Mouse (Mus musculus) limb, embryonic 14.5 days (tissue): Measurements from ENCODE around the gene Anp32e. TPM values are rescaled to one million over a fixed set of nuclear protein-coding genes. Genes with fewer than 3 reads are reported as not detected.

ENCODE experiments used
- ATAC-seq: fragments of 200-750 bp; cut with Nextera tagmentation; 2 replicates; pipeline ENCODE4 v1.8.0; 2017; ENCODE audit warnings: low read depth, moderate number of reproducible peaks, moderate TSS enrichment; ENCODE audit not compliant: low FRiP score
- DNase-seq: peaks from one replicate; pipeline ENCODE4 v3.0.0-alpha.2; 2015; ENCODE audit warnings: low spot score
- H3K27ac ChIP-seq: fragments of 300-500 bp; sonication (generic); replicated peaks from 2 replicates; pipeline ENCODE4 v1.5.1; 2014; ENCODE audit warnings: low read depth, mild to moderate bottlenecking, low read length, moderate library complexity, mixed read lengths
- H3K27me3 ChIP-seq: fragments of 300-500 bp; sonication (generic); 2 replicates; pipeline ENCODE4 v1.6.1; 2014; ENCODE audit warnings: low read length, mixed read lengths; ENCODE audit not compliant: control insufficient read depth, insufficient read depth
- H3K36me3 ChIP-seq: fragments of 300-500 bp; sonication (generic); 2 replicates; pipeline ENCODE4 v1.6.1; 2014; ENCODE audit warnings: mild to moderate bottlenecking, low read length, moderate library complexity, mixed read lengths; ENCODE audit not compliant: control insufficient read depth, insufficient read depth
- H3K4me1 ChIP-seq: fragments of 300-500 bp; sonication (generic); 2 replicates; pipeline ENCODE4 v1.6.1; 2014; ENCODE audit warnings: antibody characterized with exemption, low read length, mixed read lengths; ENCODE audit not compliant: control insufficient read depth, insufficient read depth
- H3K4me2 ChIP-seq: fragments of 300-500 bp; sonication (generic); replicated peaks from 2 replicates; pipeline ENCODE4 v1.6.1; 2014; ENCODE audit warnings: low read depth, mild to moderate bottlenecking, low read length, moderate library complexity; ENCODE audit not compliant: severe bottlenecking
- H3K4me3 ChIP-seq: fragments of 300-500 bp; sonication (generic); replicated peaks from 2 replicates; pipeline ENCODE4 v1.5.1; 2014; ENCODE audit warnings: low read length
- H3K9ac ChIP-seq: fragments of 300-500 bp; sonication (generic); 2 replicates; pipeline ENCODE4 v1.6.1; 2014; ENCODE audit warnings: mild to moderate bottlenecking, low read depth, low read length, moderate library complexity; ENCODE audit not compliant: severe bottlenecking
- H3K9me3 ChIP-seq: fragments of 300-500 bp; sonication (generic); 2 replicates; pipeline ENCODE4 v1.6.1; 2016; ENCODE audit warnings: low read length; ENCODE audit not compliant: control insufficient read depth
- POLR2A ChIP-seq: fragments of 200-500 bp; IDR thresholded peaks from 2 replicates; pipeline ENCODE4 v1.8.0; 2012; ENCODE audit warnings: inconsistent platforms, mild to moderate bottlenecking, moderate library complexity, borderline replicate concordance; ENCODE audit not compliant: insufficient read depth, insufficient read length; ENCODE audit errors: extremely low read depth
- WGBS: fragments of 180-500 bp; shearing (Covaris S2); extraction: QIAGEN DNeasy Blood & Tissue Kit; methylation state at CpG from one replicate; pipeline ENCODE4 v1.1.7; 2014; 5-methylcytosine and 5-hydroxymethylcytosine counted together
- polyA plus RNA-seq, 2 experiments: library from polyadenylated mRNA; depleted of rRNA in 1 of 2; stranded (reverse) in 1 of 2; unstranded in 1 of 2; fragments of >200 nt; fragmentation: Nextera tagmentation in 1 of 2; extraction: Ambion mirVana in 1 of 2; gene quantifications; 2 replicates each; pipeline versions ENCODE4 v1.2.1 to v1.2.3; 2012 to 2014

The Anp32e gene
- polyA plus RNA-seq, 2 experiments = 55.0 to 137 TPM

DNA sequence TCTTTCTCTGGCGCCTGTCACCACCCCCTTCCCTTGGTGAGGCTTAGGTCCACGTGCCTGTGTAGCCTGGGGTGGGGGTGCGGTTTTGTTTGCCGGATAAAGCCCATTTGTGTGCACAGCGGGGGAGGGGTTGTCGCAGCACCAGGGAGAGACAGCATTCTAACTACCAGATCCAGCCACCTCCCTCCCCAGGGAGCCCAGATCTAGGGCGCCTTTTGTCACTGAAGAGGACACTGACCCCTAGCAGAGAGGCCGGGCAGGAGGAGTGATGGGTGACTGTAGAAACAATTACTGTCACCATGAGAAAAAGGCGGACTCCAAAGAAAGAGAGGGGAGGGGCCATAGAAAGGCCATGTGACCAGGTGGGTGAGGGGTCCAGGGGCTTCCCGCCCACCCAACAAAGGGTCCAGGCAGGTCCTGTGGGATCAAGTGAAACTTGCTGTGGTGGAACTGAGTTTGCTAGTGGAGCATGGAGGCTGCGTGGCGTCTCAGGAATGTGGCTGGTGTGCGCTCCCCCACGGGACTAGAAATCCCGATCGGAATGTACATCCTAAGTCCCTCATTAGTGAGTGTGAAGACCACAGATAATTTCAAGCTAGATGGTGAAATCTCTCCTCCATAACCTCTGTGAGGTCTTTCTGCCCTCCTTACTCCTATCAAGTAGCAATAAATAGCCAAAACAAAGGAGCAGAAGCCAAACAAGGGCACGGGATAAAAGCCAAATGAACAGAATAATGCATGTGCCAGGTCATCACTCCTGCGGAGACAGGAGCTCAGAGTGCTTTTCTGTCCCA, 23.7 kb upstream of the Anp32e start:
- Histone ChIP-seq H3K4me1 (peaks cover 26% of the 10 kb centered on the region), H3K4me2 (peak overlapping the region; percentile 89), H3K27ac (no peak overlapping the region), H3K27me3 (no peaks in the 10 kb centered on the region), H3K4me3 (peak overlapping the region; percentile 39), H3K36me3 (no peaks in the 10 kb centered on the region), H3K9ac (peak overlapping the region; percentile 51), H3K9me3 (no peaks in the 10 kb centered on the region)
- ATAC-seq (0 out of 2 replicates have a peak, but pooled peaks have one; percentile 21), DNase-seq (peak; percentile 10)
- TF ChIP-seq POLR2A = no peak
- under 1% methylated on average over 18 of the region's 18 CpGs for WGBS

DNA sequence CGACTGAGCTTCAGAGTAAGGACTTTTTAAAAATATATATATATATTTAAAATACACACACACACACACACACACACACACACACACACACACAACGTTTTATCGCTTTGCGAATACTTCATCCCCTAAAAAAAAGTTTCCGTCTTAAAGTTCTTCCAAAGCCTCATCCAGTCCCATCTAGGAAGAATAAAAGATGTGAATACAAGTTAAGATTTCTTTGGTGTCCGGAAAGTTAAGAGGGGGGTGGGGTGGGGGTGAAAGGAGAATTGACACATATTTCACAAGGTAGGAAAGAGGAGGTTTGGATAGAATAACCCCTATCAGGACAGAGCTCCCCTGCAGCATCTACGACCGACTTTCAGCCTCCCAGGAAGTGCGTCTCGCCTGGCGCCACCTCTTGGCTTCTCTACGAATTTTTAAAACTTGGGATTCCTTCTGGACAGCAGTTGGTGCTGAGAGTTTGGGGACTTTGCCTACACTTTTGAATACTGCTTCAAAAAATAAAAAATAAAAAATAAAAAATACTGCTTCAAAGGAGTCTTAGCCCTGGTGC, 23.0 kb upstream of the Anp32e start:
- H3K4me2 ChIP-seq = peak overlapping the region; percentile 89
- DNase-seq (peak; percentile 74), ATAC-seq (peak; percentile 38; the same call in 1 of the 2 replicates)
- whole genome bisulfite sequencing = under 1% methylated on average over 12 of the region's 12 CpGs
- peaks cover 26% of the 10 kb centered on the region for H3K4me1 ChIP-seq
- no peaks in the 10 kb centered on the region for H3K9me3 ChIP-seq
- H3K9ac ChIP-seq = peak overlapping the region; percentile 51
- H3K36me3 ChIP-seq = no peaks in the 10 kb centered on the region
- no peak for TF ChIP-seq POLR2A
- no peaks in the 10 kb centered on the region for H3K27me3 ChIP-seq
- peak overlapping the region; percentile 39 for H3K4me3 ChIP-seq
- no peak overlapping the region for H3K27ac ChIP-seq

GRCm38 (mm10) chr3:95906860-95907259, 22.2 kb upstream of the Anp32e start:
- H3K27ac ChIP-seq = no peak overlapping the region

DNA sequence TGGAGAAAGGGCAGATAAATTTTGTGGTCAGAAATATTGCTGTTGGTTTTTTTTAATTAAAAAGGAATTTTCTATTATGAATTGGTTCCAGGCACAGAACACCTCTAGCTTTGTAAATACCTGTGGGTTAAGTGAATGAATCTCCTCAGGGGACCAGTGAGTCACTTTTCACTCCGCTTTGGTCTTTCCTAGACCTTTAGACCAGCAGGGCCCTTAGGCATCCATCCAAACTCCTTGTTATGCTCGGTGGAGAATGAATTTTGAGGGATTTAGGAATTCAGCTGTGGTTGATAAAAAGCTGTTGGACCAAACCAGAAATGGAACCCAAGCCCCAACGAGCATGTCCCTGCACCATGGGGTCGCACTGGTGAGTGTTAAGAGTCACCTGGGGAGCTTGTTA, 21.4 kb upstream of the Anp32e start:
- Histone ChIP-seq H3K27me3 (no peaks in the 10 kb centered on the region), H3K4me2 (no peak overlapping the region), H3K4me3 (no peak overlapping the region), H3K9ac (no peak overlapping the region), H3K4me1 (peaks cover 16% of the 10 kb centered on the region), H3K36me3 (no peaks in the 10 kb centered on the region), H3K9me3 (no peaks in the 10 kb centered on the region), H3K27ac (no peak overlapping the region)
- 35% methylated on average over 4 of the region's 4 CpGs for WGBS
- ATAC-seq (no peak), DNase-seq (peak; percentile 23)
- no peak for TF ChIP-seq POLR2A

More at GRCm38 (mm10) chr3:95906860-95907259, 22.2 kb upstream of the Anp32e start:
- no peaks in the 10 kb centered on the region for H3K9me3 ChIP-seq
- no peak for ATAC-seq
- WGBS = under 1% methylated on average over 12 of the region's 12 CpGs
- TF ChIP-seq POLR2A = no peak
- peak; percentile 48 for DNase-seq
- no peaks in the 10 kb centered on the region for H3K27me3 ChIP-seq
- peaks cover 23% of the 10 kb centered on the region for H3K4me1 ChIP-seq
- H3K36me3 ChIP-seq = no peaks in the 10 kb centered on the region
- peak overlapping the region; percentile 14 for H3K4me3 ChIP-seq
- no peak overlapping the region for H3K9ac ChIP-seq
- peak overlapping the region; percentile 89 for H3K4me2 ChIP-seq

GRCm38 (mm10) chr3:95914706-95915105, 14.3 kb upstream of the Anp32e start:
- ATAC-seq = no peak
- no peak overlapping the region for H3K4me2 ChIP-seq
- H3K27ac ChIP-seq = no peak overlapping the region
- DNase-seq = no peak
- no peaks in the 10 kb centered on the region for H3K27me3 ChIP-seq
- 87% methylated on average over 4 of the region's 4 CpGs for WGBS
- no peak overlapping the region for H3K9ac ChIP-seq
- no peaks in the 10 kb centered on the region for H3K36me3 ChIP-seq
- no peak overlapping the region for H3K4me3 ChIP-seq
- H3K9me3 ChIP-seq = no peaks in the 10 kb centered on the region
- TF ChIP-seq POLR2A = no peak
- no peaks in the 10 kb centered on the region for H3K4me1 ChIP-seq
